Mouse (Mus musculus) subcutaneous adipose tissue, adult 2 months (tissue): ENCODE data around the gene Gm17677. TPM values are rescaled to one million over a fixed set of nuclear protein-coding genes. Genes with fewer than 3 reads are reported as not detected.

ENCODE experiments used
- polyA plus RNA-seq: library from polyadenylated mRNA; depleted of rRNA; stranded (reverse); fragments of >200 nt; gene quantifications from 2 replicates; pipeline ENCODE4 v1.2.3, GENCODE M21; 2012; ENCODE audit warnings: low replicate concordance; rRNA removed

Gm17677 gene
- polyA plus RNA-seq: not detected in 2 replicates

GRCm38 (mm10) chr9:35740749-35741148 lies at the start of gene Gm17677:
TSS of gene Gm17677 (plus strand) at chr9:35741049.

GRCm38 (mm10) chr9:35778009-35778408 lies 37.2 kb downstream of the Gm17677 start, which contains the start of gene Gm17727:
TSS of gene Gm17727 (minus strand) at chr9:35778109.

GRCm38 (mm10) chr9:35790001-35790400 lies 49.2 kb downstream of the Gm17677 start, which contains the start of the genes Gm27235 and D730048I06Rik:
TSS of gene Gm27235 (minus strand) at chr9:35790101.
TSS of gene D730048I06Rik (minus strand) at chr9:35790112.

Other genes starting within 250 kb of the Gm17677 start
- not detected in 2 replicates for gene Gm1113, start 222.8 kb upstream of the Gm17677 start, polyA plus RNA-seq
- gene Ddx25, start 182.5 kb upstream of the Gm17677 start, polyA plus RNA-seq: 0.15 TPM in 1 of 2 replicates, not detected in the other
- 2.0 and 4.3 TPM in 2 replicates for gene Pus3, start 182.5 kb upstream of the Gm17677 start, polyA plus RNA-seq
- 0.10 and 0.19 TPM in 2 replicates for gene Pate2, start 170.8 kb upstream of the Gm17677 start, polyA plus RNA-seq
- 1.3 and 2.2 TPM in 2 replicates for gene Hyls1, start 170.7 kb upstream of the Gm17677 start, polyA plus RNA-seq
- gene Pate4, start 129.1 kb upstream of the Gm17677 start, polyA plus RNA-seq: not detected in 2 replicates
- not detected in 2 replicates for gene Pate3, start 92.8 kb upstream of the Gm17677 start, polyA plus RNA-seq
- gene Pate1, start 53.7 kb upstream of the Gm17677 start, polyA plus RNA-seq: not detected in 2 replicates
- not detected in 2 replicates for gene Gm17727, start 37.1 kb downstream of the Gm17677 start, polyA plus RNA-seq
- gene Gm27235, start 49.1 kb downstream of the Gm17677 start, polyA plus RNA-seq: not detected in 2 replicates
- 0.09 TPM in 1 of 2 replicates, not detected in the other for gene D730048I06Rik, start 49.1 kb downstream of the Gm17677 start, polyA plus RNA-seq
- 0.24 TPM in 1 of 2 replicates, not detected in the other for gene 9230110F15Rik, start 103.1 kb downstream of the Gm17677 start, polyA plus RNA-seq
- 0.80 TPM in 1 of 2 replicates, not detected in the other for gene 9230113P08Rik, start 167.4 kb downstream of the Gm17677 start, polyA plus RNA-seq